Mouse (Mus musculus): Measurements from ENCODE around the gene Cib1.

Cib1 gene

GRCm38 (mm10) chr7:80232489-80233029, at the start of gene Cib1, which contains the start of gene Gdpgp1:
Gene Cib1 (minus strand): TSS chr7:80232813.
Gene Gdpgp1 (plus strand): TSS chr7:80232865.
- peak; percentile 98 for DNase-seq (ENCODE audit: low read depth, low spot score)
- Histone ChIP-seq H3K27me3 (ENCODE audit: control insufficient read depth, insufficient read depth, low read length, poor library complexity, severe bottlenecking) (no peaks in the 10 kb centered on the region), H3K36me3 (ENCODE audit: control insufficient read depth, insufficient read depth, low read length, poor library complexity, severe bottlenecking) (peaks cover 4% of the 10 kb centered on the region; the same call in 1 of the 2 replicates)

DNA sequence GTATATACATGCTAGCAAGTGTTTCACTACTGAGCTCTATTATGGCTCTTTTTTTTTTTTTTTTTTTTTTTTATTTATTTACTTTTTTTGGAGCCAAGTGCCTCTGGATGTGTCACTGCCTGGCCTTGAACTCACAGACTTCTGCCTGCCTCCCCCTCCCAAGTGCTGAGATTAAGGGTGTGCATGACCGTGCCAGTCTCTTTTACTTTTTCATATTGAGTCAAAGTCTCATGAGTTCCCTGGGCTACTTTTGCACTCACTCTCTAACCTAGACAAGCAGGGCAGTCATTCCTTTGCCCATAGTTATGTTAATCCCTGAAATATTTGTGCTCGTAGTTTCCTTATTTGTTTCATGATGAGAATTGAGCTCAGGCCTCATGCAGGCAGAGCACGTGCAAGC, 49.0 kb upstream of the Cib1 start:
- peaks cover 21% of the 10 kb centered on the region for H3K36me3 ChIP-seq (ENCODE audit: control insufficient read depth, insufficient read depth, low read length, poor library complexity, severe bottlenecking)
- DNase-seq (ENCODE audit: low read depth, low spot score): no peak
- no peaks in the 10 kb centered on the region for H3K27me3 ChIP-seq (ENCODE audit: control insufficient read depth, insufficient read depth, low read length, poor library complexity, severe bottlenecking)

DNA sequence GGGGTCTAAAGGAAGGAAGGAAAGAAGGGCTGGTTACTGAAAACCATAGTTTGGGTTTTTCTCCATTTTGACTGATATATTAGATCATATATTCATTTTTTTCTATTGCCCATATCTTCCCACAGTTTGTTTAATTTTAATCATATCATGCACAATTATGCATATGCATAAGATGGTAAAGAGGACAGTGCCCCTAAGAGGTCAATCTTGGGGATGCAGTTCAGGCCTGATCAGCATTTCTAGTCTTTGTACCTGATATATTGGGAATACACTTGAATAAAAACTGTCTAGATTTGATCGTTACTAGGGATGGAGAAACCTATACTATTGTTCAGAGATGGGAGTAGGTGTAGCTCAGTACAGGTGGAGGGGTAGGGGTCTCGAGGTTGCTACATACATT, 48.4 kb upstream of the Cib1 start:
- peak; percentile 41 for DNase-seq (ENCODE audit: low read depth, low spot score)
- Histone ChIP-seq H3K27me3 (ENCODE audit: control insufficient read depth, insufficient read depth, low read length, poor library complexity, severe bottlenecking) (no peaks in the 10 kb centered on the region), H3K36me3 (ENCODE audit: control insufficient read depth, insufficient read depth, low read length, poor library complexity, severe bottlenecking) (peaks cover 26% of the 10 kb centered on the region)

DNA sequence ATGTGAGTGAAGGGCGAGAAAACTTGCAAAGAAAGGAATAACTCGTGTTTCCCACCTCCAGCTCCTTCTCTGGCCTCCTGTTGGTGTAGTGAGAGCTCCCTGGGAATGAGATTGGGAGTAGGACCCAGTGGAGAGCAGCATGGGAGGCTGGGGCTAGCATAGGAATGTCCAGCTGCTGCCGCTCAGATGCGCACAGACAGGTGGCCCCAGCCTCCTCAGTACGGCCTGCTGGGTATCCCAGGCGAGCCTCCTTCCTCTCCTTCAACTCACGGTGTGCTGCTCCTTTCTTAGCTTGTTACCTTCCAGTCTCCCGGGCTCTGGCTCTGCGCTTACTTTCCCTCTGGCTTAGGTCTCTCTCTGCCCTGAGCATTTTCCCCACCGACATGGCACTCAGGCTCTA, 47.4 kb upstream of the Cib1 start:
- no peak for DNase-seq (ENCODE audit: low read depth, low spot score)
- Histone ChIP-seq H3K36me3 (ENCODE audit: control insufficient read depth, insufficient read depth, low read length, poor library complexity, severe bottlenecking) (peaks cover 25% of the 10 kb centered on the region), H3K27me3 (ENCODE audit: control insufficient read depth, insufficient read depth, low read length, poor library complexity, severe bottlenecking) (no peaks in the 10 kb centered on the region)

- no peak for DNase-seq (ENCODE audit: low read depth, low spot score)
- peaks cover 19% of the 10 kb centered on the region for H3K36me3 ChIP-seq (ENCODE audit: control insufficient read depth, insufficient read depth, low read length, poor library complexity, severe bottlenecking)
- H3K27me3 ChIP-seq (ENCODE audit: control insufficient read depth, insufficient read depth, low read length, poor library complexity, severe bottlenecking): no peaks in the 10 kb centered on the region
These were observed 43.8 kb upstream of the Cib1 start for GRCm38 (mm10) chr7:80276374-80276773.

GRCm38 (mm10) chr7:80273456-80273855, 40.8 kb upstream of the Cib1 start:
- DNase-seq (ENCODE audit: low read depth, low spot score): no peak
- Histone ChIP-seq H3K36me3 (ENCODE audit: control insufficient read depth, insufficient read depth, low read length, poor library complexity, severe bottlenecking) (peaks cover 15% of the 10 kb centered on the region; the same call in 1 of the 2 replicates), H3K27me3 (ENCODE audit: control insufficient read depth, insufficient read depth, low read length, poor library complexity, severe bottlenecking) (no peaks in the 10 kb centered on the region)

DNA sequence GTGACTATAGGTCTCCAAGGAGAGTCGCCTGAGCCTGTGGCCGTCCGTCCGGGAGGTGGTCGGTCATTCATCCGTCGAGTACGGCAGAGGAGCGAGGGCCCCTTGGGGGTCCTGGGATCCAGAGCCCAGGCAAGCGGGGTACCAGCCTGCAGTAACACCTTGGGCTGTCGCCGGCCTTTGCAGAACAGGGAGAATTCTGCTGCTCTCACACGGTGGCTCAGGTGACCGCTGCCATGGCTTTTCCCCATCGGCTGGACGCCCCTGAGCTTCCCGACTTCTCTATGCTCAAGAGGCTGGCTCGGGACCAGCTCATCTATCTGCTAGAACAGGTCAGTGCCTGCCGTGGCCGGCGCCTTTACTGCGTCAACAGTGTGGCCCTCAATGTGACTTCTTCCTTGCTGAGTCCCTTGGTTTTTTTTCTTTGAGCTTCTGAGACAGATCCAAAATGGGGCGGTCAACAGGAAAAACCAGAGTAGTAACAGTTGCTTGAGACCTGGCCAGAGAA, 37.2 kb upstream of the Cib1 start:
- Histone ChIP-seq H3K27me3 (ENCODE audit: control insufficient read depth, insufficient read depth, low read length, poor library complexity, severe bottlenecking) (no peaks in the 10 kb centered on the region), H3K36me3 (ENCODE audit: control insufficient read depth, insufficient read depth, low read length, poor library complexity, severe bottlenecking) (peaks cover 7% of the 10 kb centered on the region)
- DNase-seq (ENCODE audit: low read depth, low spot score): no peak

- DNase-seq (ENCODE audit: low read depth, low spot score): peak; percentile 92
- H3K27me3 ChIP-seq (ENCODE audit: control insufficient read depth, insufficient read depth, low read length, poor library complexity, severe bottlenecking): no peaks in the 10 kb centered on the region
- peaks cover 12% of the 10 kb centered on the region for H3K36me3 ChIP-seq (ENCODE audit: control insufficient read depth, insufficient read depth, low read length, poor library complexity, severe bottlenecking)
These were observed 36.5 kb upstream of the Cib1 start, which contains the start of gene Vps33b for GRCm38 (mm10) chr7:80268897-80269750. Gene Vps33b (plus strand): TSS chr7:80269649.

- DNase-seq (ENCODE audit: low read depth, low spot score): no peak
- Histone ChIP-seq H3K27me3 (ENCODE audit: control insufficient read depth, insufficient read depth, low read length, poor library complexity, severe bottlenecking) (no peaks in the 10 kb centered on the region), H3K36me3 (ENCODE audit: control insufficient read depth, insufficient read depth, low read length, poor library complexity, severe bottlenecking) (peaks cover 12% of the 10 kb centered on the region)
These were observed 35.2 kb upstream of the Cib1 start for GRCm38 (mm10) chr7:80267764-80268163.

DNA sequence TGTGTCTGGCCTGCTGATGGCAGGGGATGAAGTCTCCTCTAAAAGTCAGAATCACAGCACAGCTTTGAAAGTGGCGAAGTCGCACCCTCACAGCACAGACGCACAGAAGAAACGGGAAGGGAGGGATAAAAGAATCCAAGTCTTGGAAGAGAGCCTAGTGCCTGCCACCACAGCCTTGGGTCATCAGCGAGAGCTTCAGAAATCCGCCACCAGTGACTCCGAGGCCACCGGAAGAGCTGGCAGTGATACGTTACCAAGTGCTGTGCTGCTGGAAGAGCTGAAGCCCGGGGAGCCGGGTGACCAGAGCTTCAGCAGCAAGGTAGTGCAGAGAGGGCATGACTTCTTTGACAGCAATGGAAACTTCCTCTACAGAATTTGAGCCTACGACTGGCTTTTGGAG, 32.0 kb upstream of the Cib1 start:
- no peak for DNase-seq (ENCODE audit: low read depth, low spot score)
- H3K36me3 ChIP-seq (ENCODE audit: control insufficient read depth, insufficient read depth, low read length, poor library complexity, severe bottlenecking): peaks cover 11% of the 10 kb centered on the region
- H3K27me3 ChIP-seq (ENCODE audit: control insufficient read depth, insufficient read depth, low read length, poor library complexity, severe bottlenecking): no peaks in the 10 kb centered on the region

- no peaks in the 10 kb centered on the region for H3K27me3 ChIP-seq (ENCODE audit: control insufficient read depth, insufficient read depth, low read length, poor library complexity, severe bottlenecking)
- peaks cover 10% of the 10 kb centered on the region for H3K36me3 ChIP-seq (ENCODE audit: control insufficient read depth, insufficient read depth, low read length, poor library complexity, severe bottlenecking)
- DNase-seq (ENCODE audit: low read depth, low spot score): peak; percentile 50
These were observed 28.9 kb upstream of the Cib1 start for GRCm38 (mm10) chr7:80261372-80261990.

GRCm38 (mm10) chr7:80260625-80261371, 28.2 kb upstream of the Cib1 start, which contains the start of gene Ngrn:
Gene Ngrn (plus strand): TSS chr7:80261215.
- no peaks in the 10 kb centered on the region for H3K27me3 ChIP-seq (ENCODE audit: control insufficient read depth, insufficient read depth, low read length, poor library complexity, severe bottlenecking)
- DNase-seq (ENCODE audit: low read depth, low spot score): peak; percentile 85
- peaks cover 8% of the 10 kb centered on the region for H3K36me3 ChIP-seq (ENCODE audit: control insufficient read depth, insufficient read depth, low read length, poor library complexity, severe bottlenecking)

- H3K27me3 ChIP-seq (ENCODE audit: control insufficient read depth, insufficient read depth, low read length, poor library complexity, severe bottlenecking): no peaks in the 10 kb centered on the region
- DNase-seq (ENCODE audit: low read depth, low spot score): no peak
- no peaks in the 10 kb centered on the region for H3K36me3 ChIP-seq (ENCODE audit: control insufficient read depth, insufficient read depth, low read length, poor library complexity, severe bottlenecking)
These were observed 25.1 kb upstream of the Cib1 start for GRCm38 (mm10) chr7:80257706-80258105.

DNA sequence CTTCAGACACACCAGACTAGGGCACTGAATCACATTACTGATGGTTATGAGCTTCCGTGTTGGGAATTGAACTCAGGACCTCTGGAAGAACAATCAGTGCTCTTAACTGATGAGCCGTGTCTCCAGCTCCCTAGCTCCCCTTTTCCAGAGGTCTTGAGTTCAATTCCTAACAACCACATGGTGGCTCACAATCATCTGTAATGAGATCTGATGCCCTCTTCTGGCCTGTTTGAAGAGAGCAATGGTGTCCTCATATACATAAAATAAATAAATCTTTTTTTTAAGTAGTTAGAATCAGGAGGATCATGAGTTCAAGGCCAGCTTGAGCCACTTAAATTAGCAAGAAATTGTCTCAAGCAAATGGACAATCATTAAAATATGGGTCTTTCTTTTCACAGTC, 23.4 kb upstream of the Cib1 start:
- no peaks in the 10 kb centered on the region for H3K36me3 ChIP-seq (ENCODE audit: control insufficient read depth, insufficient read depth, low read length, poor library complexity, severe bottlenecking)
- DNase-seq (ENCODE audit: low read depth, low spot score): peak; percentile 51
- no peaks in the 10 kb centered on the region for H3K27me3 ChIP-seq (ENCODE audit: control insufficient read depth, insufficient read depth, low read length, poor library complexity, severe bottlenecking)

Measured in splenic B cell, adult 2 months (primary cell).